Mouse (Mus musculus) neural tube, embryonic 12.5 days (tissue): ENCODE results near the gene Dach1. TPM values are rescaled to one million over a fixed set of nuclear protein-coding genes. Genes with fewer than 3 reads are reported as not detected.
A peak's percentile ranks its signal among the peaks of the same experiment; 100 is the strongest.

Source experiments
- ATAC-seq: fragments of 200-750 bp; cut with Nextera tagmentation; 2 replicates; pipeline ENCODE4 v1.8.0; 2017; ENCODE audit warnings: low read depth, mild to moderate bottlenecking, moderate TSS enrichment, moderate library complexity; ENCODE audit not compliant: low FRiP score
- H3K27ac ChIP-seq: fragments of 300-500 bp; sonication (generic); 2 replicates; pipeline ENCODE4 v1.5.1; 2016
- H3K27me3 ChIP-seq: fragments of 300-500 bp; sonication (generic); replicated peaks from 2 replicates; pipeline ENCODE4 v1.6.1; 2016; ENCODE audit warnings: mild to moderate bottlenecking
- H3K36me3 ChIP-seq: fragments of 300-500 bp; sonication (generic); 2 replicates; pipeline ENCODE4 v1.6.1; 2016; ENCODE audit warnings: mild to moderate bottlenecking
- H3K4me1 ChIP-seq: fragments of 300-500 bp; sonication (generic); 2 replicates; pipeline ENCODE4 v1.6.1; 2016
- H3K4me2 ChIP-seq: fragments of 300-500 bp; sonication (generic); replicated peaks from 2 replicates; pipeline ENCODE4 v1.6.1; 2016; ENCODE audit warnings: mild to moderate bottlenecking
- H3K4me3 ChIP-seq: fragments of 300-500 bp; sonication (generic); 2 replicates; pipeline ENCODE4 v1.5.1; 2016
- H3K9ac ChIP-seq: fragments of 300-500 bp; sonication (generic); 2 replicates; pipeline ENCODE4 v1.6.1; 2016; ENCODE audit warnings: mild to moderate bottlenecking
- H3K9me3 ChIP-seq: fragments of 300-500 bp; sonication (generic); 2 replicates; pipeline ENCODE4 v1.6.1; 2016; ENCODE audit warnings: mild to moderate bottlenecking
- WGBS: fragments of 180-500 bp; shearing (Covaris S2); methylation state at CpG from one replicate; pipeline ENCODE4 v1.1.7; 2016; 5-methylcytosine and 5-hydroxymethylcytosine counted together
- polyA plus RNA-seq: library from polyadenylated mRNA; unstranded; fragments of >200 nt; fragmentation: Nextera tagmentation; extraction: Ambion mirVana; gene quantifications from 2 replicates; pipeline ENCODE4 v1.2.1, GENCODE M21; 2016

Gene Dach1
- polyA plus RNA-seq, 1 experiment from 2014 or later = 20.4 TPM

DNA sequence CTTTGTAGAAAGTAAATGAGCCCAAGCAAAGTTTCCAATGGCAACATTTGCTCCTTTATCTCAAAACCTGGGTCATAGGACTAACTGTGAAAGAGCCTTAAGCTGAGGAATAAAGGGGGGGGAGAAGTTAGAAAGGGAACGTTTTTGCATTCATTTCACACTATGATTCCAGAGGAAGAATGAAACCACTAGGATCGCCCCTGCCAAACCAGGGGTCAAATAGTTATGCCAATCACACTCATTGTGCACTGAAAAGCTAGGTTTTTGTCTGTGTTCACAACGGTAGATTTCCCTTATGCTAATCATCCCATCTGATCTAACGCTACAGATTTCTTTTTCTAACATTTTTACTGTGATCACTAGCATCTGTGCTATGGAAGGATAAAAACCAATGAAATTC lies 415.2 kb downstream of the Dach1 start:
- no peaks in the 10 kb centered on the region for H3K27me3 ChIP-seq
- H3K27ac ChIP-seq = no peak overlapping the region
- H3K9me3 ChIP-seq = no peaks in the 10 kb centered on the region
- H3K4me1 ChIP-seq = no peaks in the 10 kb centered on the region
- 21% methylated on average over 4 of the region's 4 CpGs for WGBS
- no peaks in the 10 kb centered on the region for H3K36me3 ChIP-seq
- ATAC-seq = peak; percentile 58; the same call in 1 of the 2 replicates
- H3K9ac ChIP-seq = no peak overlapping the region
- no peak overlapping the region for H3K4me3 ChIP-seq
- H3K4me2 ChIP-seq = no peak overlapping the region

- 32% methylated on average over 2 of the region's 2 CpGs for WGBS
- H3K4me3 ChIP-seq = no peak overlapping the region
- no peak for ATAC-seq
- no peak overlapping the region for H3K9ac ChIP-seq
- H3K27me3 ChIP-seq = no peaks in the 10 kb centered on the region
- no peak overlapping the region for H3K4me2 ChIP-seq
- no peak overlapping the region for H3K27ac ChIP-seq
- no peaks in the 10 kb centered on the region for H3K36me3 ChIP-seq
- H3K4me1 ChIP-seq = no peaks in the 10 kb centered on the region
- H3K9me3 ChIP-seq = no peaks in the 10 kb centered on the region
These were observed 415.6 kb downstream of the Dach1 start for GRCm38 (mm10) chr14:97753973-97754372.

DNA sequence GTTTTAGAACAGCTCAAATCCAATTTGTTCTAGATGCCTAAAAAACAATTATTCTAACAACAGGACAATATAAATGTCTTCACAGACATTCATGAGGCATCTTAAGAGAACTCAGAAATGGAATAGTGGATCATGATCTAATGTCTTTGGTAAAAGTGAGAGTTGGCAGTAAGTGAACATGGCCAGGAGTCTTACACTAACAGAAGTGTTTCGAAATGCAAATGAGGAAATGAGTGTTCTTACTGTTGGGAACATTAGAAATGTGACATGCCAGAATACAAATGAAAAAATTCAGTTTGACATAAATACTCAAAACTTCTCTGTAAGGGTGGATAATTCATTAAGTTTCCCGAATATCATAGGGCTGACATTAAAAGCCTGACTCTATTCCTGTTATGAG lies 426.3 kb downstream of the Dach1 start:
- 86% methylated on average over 2 of the region's 2 CpGs for WGBS
- Histone ChIP-seq H3K36me3 (no peaks in the 10 kb centered on the region), H3K9me3 (no peaks in the 10 kb centered on the region), H3K9ac (no peak overlapping the region), H3K27me3 (no peaks in the 10 kb centered on the region), H3K4me3 (no peak overlapping the region), H3K27ac (no peak overlapping the region), H3K4me1 (no peaks in the 10 kb centered on the region), H3K4me2 (no peak overlapping the region)
- ATAC-seq = no peak

DNA sequence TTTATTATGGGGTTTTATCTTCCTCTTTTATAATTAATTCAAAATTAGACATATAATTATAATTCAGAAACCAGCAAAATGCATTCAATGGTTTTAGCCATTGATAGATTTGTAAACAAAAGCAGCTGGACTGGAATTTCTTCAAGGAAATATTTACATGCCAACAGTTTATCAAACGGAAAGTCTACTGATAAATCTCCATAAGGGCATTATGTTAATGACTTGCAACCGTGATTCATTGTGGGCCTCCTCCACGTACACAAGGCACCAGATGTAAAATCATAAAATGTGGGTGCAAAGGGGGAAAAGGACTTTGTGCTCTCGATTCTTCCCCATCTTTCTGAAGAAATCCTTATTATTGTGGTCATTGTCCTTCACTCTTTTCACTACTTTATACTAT lies 426.8 kb downstream of the Dach1 start:
- ATAC-seq = no peak
- WGBS = 59% methylated on average over 4 of the region's 4 CpGs
- Histone ChIP-seq H3K27me3 (no peaks in the 10 kb centered on the region), H3K9ac (no peak overlapping the region), H3K9me3 (no peaks in the 10 kb centered on the region), H3K36me3 (no peaks in the 10 kb centered on the region), H3K4me3 (no peak overlapping the region), H3K4me1 (no peaks in the 10 kb centered on the region), H3K27ac (no peak overlapping the region), H3K4me2 (no peak overlapping the region)
